Mouse (Mus musculus) MEL (cell line): ENCODE data around the gene Ntn5.

Experiments used
- CHD2 ChIP-seq: IDR thresholded peaks from 2 replicates; pipeline ENCODE4 v1.6.1; 2011; ENCODE audit warnings: low read length, improper control_type of control experiment
- CTCF ChIP-seq, 3 experiments: IDR thresholded peaks in 2 of 3; conservative IDR thresholded peaks in 1 of 3; 2 replicates each; pipeline ENCODE4 v1.5.1; 2011 to 2012; ENCODE audit warnings: low read length in 3 of 3, low read depth in 2 of 3, mild to moderate bottlenecking in 2 of 3, improper control_type of control experiment in 1 of 3, inconsistent platforms in 1 of 3, mixed read lengths in 1 of 3, moderate library complexity in 1 of 3; ENCODE audit not compliant: control insufficient read depth in 1 of 3, insufficient read depth in 1 of 3, poor library complexity in 1 of 3, severe bottlenecking in 1 of 3
- GATA1 ChIP-seq: IDR thresholded peaks from 2 replicates; pipeline ENCODE4 v1.6.1; 2011; ENCODE audit warnings: low read depth, low read length, improper control_type of control experiment
- MAFK ChIP-seq: IDR thresholded peaks from 2 replicates; pipeline ENCODE4 v1.6.1; 2011; ENCODE audit warnings: low read depth, mild to moderate bottlenecking, low read length, improper control_type of control experiment, borderline replicate concordance
- MAX ChIP-seq: IDR thresholded peaks from 2 replicates; pipeline ENCODE4 v1.6.1; 2011; ENCODE audit warnings: low read length, improper control_type of control experiment
- NELFE ChIP-seq: IDR thresholded peaks from 2 replicates; pipeline ENCODE4 v1.6.1; 2011; ENCODE audit warnings: low read depth, low read length, improper control_type of control experiment
- NRF1 ChIP-seq: IDR thresholded peaks from 2 replicates; pipeline ENCODE4 v1.6.1; 2014; ENCODE audit warnings: low read depth, mild to moderate bottlenecking, inconsistent platforms, low read length, improper control_type of control experiment, moderate library complexity; ENCODE audit not compliant: poor library complexity, insufficient read depth, severe bottlenecking
- POLR2A ChIP-seq, 2 experiments: IDR thresholded peaks; 2 replicates each; pipeline ENCODE4 v1.6.1; 2011 to 2012; ENCODE audit warnings: low read length in 2 of 2, mild to moderate bottlenecking in 2 of 2, control low read depth in 1 of 2, improper control_type of control experiment in 1 of 2, low read depth in 1 of 2, moderate library complexity in 1 of 2; ENCODE audit not compliant: control insufficient read depth in 1 of 2, insufficient read depth in 1 of 2, poor library complexity in 1 of 2
- TAL1 ChIP-seq: IDR thresholded peaks from 2 replicates; pipeline ENCODE4 v1.6.1; 2012; ENCODE audit warnings: mild to moderate bottlenecking, inconsistent platforms, low read length, moderate library complexity, mixed read lengths
- TBP ChIP-seq: IDR thresholded peaks from 2 replicates; pipeline ENCODE4 v1.8.0; 2011; ENCODE audit warnings: low read depth, low read length, improper control_type of control experiment
- TCF12 ChIP-seq: IDR thresholded peaks from 2 replicates; pipeline ENCODE4 v1.6.1; 2014; ENCODE audit warnings: low read depth, mild to moderate bottlenecking, inconsistent platforms, low read length, improper control_type of control experiment, moderate library complexity
- USF1 ChIP-seq: IDR thresholded peaks from 2 replicates; pipeline ENCODE4 v1.6.1; 2014; ENCODE audit warnings: low read depth, mild to moderate bottlenecking, inconsistent platforms, low read length, improper control_type of control experiment, moderate library complexity

GRCm38 (mm10) chr7:45703521-45704033 lies 19.8 kb downstream of the Ntn5 start:
- TF ChIP-seq POLR2A (IDR thresholded peaks at IDR 0.05; ENCODE audit: control insufficient read depth in 1 of 2, insufficient read depth in 1 of 2, low read depth in 1 of 2, low read length in 2 of 2, poor library complexity in 1 of 2) (no peak), TAL1 (no peak), NRF1 (no peak), CHD2 (no peak), CTCF (IDR thresholded peaks at IDR 0.05 in 2 of 3, conservative IDR thresholded peaks at IDR 0.05 in 1 of 3; ENCODE audit: control insufficient read depth in 1 of 3, insufficient read depth in 1 of 3, low read depth in 2 of 3, low read length in 3 of 3, poor library complexity in 1 of 3, severe bottlenecking in 1 of 3) (no peak), GATA1 (no peak), TCF12 (no peak), MAX (no peak), USF1 (no peak), TBP (no peak), NELFE (no peak), MAFK (no peak)
